Mouse (Mus musculus) ovary, postnatal 14 days (tissue): Measurements from ENCODE around the gene Tacr2.

Experiments
- DNase-seq: peaks from one replicate; pipeline ENCODE4 v3.0.0; 2022; ENCODE audit warnings: low spot score

Tacr2 gene

GRCm38 (mm10) chr10:62239270-62239669 lies 13.0 kb upstream of the Tacr2 start:
- DNase-seq, result no peak

DNA sequence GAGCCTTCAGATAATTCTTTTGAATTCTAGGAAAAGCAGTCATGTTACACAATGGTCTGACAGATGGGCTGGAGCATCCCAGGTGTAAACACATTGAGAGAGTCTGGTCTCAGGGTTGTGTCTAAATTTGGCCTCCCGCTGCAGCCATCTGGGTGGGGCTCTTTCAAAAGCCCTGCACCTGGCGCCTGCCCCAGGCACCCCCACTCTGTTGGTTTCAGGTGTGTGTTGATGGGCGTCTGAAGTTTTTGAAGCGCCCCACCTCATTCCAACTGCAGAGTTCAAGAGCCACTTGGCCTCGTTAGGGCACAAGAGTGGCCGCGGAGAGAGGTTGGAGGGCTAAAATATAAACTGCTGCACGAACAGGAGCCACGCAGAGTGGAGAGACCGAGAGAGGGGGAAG lies 9.9 kb upstream of the Tacr2 start:
- DNase-seq, result no peak

GRCm38 (mm10) chr10:62242896-62243295 lies 9.3 kb upstream of the Tacr2 start:
- peak; percentile 57 for DNase-seq

- no peak for DNase-seq
These were observed 8.2 kb upstream of the Tacr2 start for GRCm38 (mm10) chr10:62244067-62244466.

- no peak for DNase-seq
These were observed 5.1 kb upstream of the Tacr2 start for GRCm38 (mm10) chr10:62247156-62247555.

GRCm38 (mm10) chr10:62247815-62248214 lies 4.4 kb upstream of the Tacr2 start:
- no peak for DNase-seq

- no peak for DNase-seq
These were observed 428 bp downstream of the Tacr2 start for GRCm38 (mm10) chr10:62252496-62253235.

DNA sequence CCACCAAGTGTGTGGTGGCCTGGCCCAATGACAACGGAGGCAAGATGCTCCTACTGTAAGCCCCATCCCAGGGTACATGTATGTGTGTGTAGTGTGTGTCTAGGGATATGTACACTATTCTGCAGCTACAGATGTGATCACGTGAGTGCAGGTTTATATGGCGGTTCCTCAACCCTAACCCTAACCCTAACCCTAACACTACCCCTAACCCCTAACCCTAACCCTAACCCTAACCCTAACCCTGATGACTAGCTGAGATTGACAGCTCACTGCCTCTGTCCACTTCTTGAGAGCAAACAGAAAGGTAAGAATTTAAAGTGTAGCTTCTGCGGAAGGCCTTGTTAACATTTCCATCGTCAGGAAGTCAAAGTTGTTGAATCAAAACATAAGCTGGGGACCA lies 6.1 kb downstream of the Tacr2 start:
- no peak for DNase-seq

DNA sequence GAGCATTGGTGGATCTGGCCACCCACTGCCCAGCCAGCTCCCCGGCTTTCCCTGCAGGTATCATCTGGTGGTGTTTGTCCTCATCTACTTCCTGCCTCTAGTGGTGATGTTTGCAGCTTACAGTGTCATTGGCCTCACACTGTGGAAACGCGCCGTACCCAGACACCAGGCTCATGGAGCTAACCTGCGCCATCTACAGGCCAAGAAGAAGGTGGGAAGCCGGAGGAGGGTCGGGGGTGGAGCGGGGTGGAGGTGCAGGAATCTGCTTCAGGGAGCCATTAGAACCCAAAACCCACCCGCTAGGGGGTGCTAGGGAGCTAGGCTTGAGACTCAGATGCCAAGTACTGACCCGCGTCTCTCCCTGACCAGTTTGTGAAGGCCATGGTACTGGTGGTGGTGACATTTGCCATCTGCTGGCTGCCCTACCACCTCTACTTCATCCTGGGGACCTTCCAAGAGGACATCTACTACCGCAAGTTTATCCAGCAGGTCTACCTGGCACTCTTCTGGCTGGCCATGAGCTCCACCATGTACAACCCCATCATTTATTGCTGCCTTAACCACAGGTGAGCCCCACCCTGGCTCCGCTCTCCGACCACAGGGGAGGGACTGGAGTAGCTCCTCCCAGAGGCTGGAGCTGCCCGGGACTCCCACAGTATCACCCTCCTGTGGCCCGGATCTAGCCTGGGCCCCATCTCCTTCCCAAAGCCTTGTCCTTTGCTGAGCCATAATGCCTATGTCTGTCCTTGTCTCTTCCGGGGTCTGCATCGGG lies 9.1 kb downstream of the Tacr2 start:
- peak; percentile 33 for DNase-seq

- no peak for DNase-seq
These were observed 12.1 kb downstream of the Tacr2 start for GRCm38 (mm10) chr10:62264299-62264698.

DNA sequence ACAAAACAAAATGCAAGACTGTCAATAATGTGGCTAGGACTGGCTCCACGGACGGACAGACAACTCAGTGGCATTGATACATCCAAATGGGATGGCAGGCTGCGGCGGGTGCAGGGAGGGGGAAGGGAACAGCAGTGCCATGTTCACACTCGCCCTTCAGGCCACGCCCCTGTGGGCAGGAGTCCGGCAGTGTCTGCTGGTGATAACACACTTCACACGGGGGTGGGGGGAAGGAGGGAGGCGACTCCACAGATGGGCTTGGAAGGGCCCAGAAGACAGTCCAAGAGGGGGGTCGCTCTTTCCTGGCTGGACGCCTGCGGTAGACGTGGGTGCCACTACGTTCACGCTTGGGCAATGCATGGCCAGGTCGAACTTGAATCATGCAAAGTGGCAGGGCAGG lies 17.0 kb downstream of the Tacr2 start:
- DNase-seq, result no peak

GRCm38 (mm10) chr10:62275235-62275634 lies 23.0 kb downstream of the Tacr2 start:
- peak; percentile 84 for DNase-seq

- no peak for DNase-seq
These were observed 25.5 kb downstream of the Tacr2 start for GRCm38 (mm10) chr10:62277499-62278293.

GRCm38 (mm10) chr10:62279066-62279465 lies 26.8 kb downstream of the Tacr2 start:
- no peak for DNase-seq

GRCm38 (mm10) chr10:62279671-62280070 lies 27.4 kb downstream of the Tacr2 start:
- no peak for DNase-seq

- DNase-seq, result no peak
These were observed 30.5 kb downstream of the Tacr2 start for GRCm38 (mm10) chr10:62282782-62283181.

- no peak for DNase-seq
These were observed 31.1 kb downstream of the Tacr2 start for GRCm38 (mm10) chr10:62283206-62283792.

DNA sequence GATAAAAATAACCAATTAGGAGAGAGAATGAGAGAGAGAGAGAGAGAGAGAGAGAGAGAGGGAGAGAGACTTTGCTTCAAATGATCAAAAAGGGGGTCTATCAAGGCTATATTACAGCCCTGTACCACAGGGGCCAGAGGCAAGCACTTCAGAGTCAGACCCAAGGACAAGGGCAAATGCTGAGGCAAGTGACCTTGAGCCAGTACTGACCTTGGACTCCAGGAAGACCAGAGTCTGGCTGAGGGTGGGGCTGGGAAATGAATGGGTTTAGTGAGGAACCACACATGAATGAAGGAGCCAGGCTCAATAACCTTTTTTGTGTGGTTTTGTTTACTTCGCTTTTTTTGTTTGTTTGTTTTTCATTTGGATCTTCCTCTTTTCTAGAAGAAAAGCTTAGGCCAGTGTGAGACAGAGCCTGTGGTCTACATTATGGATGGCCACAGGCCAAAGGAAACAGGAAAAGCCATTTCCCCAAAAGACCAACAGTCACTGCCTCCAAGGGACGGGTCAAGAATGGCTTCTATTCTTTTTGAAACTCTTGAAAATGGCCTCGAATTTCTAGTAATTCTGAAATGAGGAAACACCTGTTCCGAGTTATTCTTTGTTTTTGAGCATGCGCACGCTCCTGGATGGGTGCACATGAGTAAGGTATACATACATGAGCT lies 35.4 kb downstream of the Tacr2 start:
- DNase-seq, result no peak

- DNase-seq, result no peak
These were observed 41.9 kb downstream of the Tacr2 start for GRCm38 (mm10) chr10:62294112-62294511.

DNA sequence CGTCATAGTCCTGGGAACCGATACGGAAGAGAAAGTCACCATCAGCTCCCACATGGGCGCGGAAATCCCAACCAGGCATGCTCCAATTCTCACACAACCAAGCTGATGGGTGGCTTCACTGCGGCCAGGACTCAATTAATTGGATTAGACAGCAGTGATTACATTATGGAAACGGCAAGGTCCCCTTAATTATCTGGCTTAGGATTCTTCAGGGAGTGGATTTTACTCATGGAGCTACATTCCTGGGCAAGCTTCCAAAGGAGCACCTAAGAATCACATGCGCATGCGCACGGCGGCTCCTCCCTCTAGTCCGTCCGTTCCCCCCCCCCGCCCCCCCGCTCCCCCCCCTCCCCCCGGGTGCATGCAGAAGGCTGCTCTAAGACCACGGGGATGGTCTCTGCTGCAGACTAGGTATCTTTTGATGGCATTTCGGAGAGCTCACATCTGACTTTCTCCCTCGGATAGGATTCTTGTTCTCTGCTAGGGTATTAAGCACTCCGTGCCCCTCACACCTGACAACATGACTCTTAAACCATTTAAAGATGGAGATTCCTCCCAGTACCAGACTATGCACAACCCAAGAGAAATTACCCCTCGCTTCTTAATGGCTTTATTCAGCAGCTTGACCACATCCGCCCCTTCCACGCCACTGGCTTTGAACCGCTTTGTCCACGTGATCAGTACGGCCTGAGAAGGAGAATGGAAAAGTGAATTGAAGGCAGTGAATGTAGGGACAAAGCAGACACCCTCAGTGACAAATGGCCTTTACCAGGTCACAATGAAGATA lies 44.0 kb downstream of the Tacr2 start:
- no peak for DNase-seq
